In genomic region chr1:181022265-181022664, GRCm38 (mm10) we compare ENCODE assay signal across 10 mouse cellular contexts. TPM values are rescaled to one million over a fixed set of nuclear protein-coding genes. Genes with fewer than 3 reads are reported as not detected.
DNase-seq lines count a peak whose midpoint lies in the region; ATAC-seq and TF ChIP-seq lines count a peak whose summit lies in the region.
"Had no signal": no experiment of that assay in that cellular context is flagged by ENCODE, and none has a peak within 500 bp of the region (broad histone marks: within the 10 kb centered on the region; RNA-seq: fewer than 3 reads in every experiment).

No protein-coding gene starts in this region.

- H3K4me1 ChIP-seq in hindbrain, embryonic 10.5 days (replicated peaks): peaks cover 4% of the 10 kb centered on the region
- no peaks in the 10 kb centered on the region for H3K4me1 ChIP-seq in hindbrain, embryonic 14.5 days (replicated peaks; ENCODE audit: control insufficient read depth, insufficient read depth, low read length)
- no peaks in the 10 kb centered on the region for H3K4me1 ChIP-seq in cortical plate, adult 2 months (ENCODE audit: control insufficient read depth, insufficient read depth, low read length)

- peak; percentile 36 for DNase-seq in hindbrain, embryonic 10.5 days (ENCODE audit: low spot score)
- DNase-seq in hindbrain, embryonic 14.5 days (ENCODE audit: low spot score): no peak
- peak; percentile 57 for DNase-seq in WW6 (ENCODE audit: low read depth, low spot score)
- DNase-seq in induced T-regulatory cell, adult 2 months (ENCODE audit: low read depth): peak; percentile 94
- DNase-seq in left cerebral cortex, adult 11 months (ENCODE audit: low spot score): peak; percentile 33
- DNase-seq in testis, postnatal 10 days (ENCODE audit: low spot score): peak; percentile 72

- peak; percentile 54 for TF ChIP-seq CTCF in cortical plate, adult 2 months (IDR thresholded peaks at IDR 0.05; ENCODE audit: extremely low read depth, insufficient read depth, low read length)

- H3K4me3 ChIP-seq in hindbrain, embryonic 10.5 days: no peak overlapping the region
- H3K4me3 ChIP-seq in hindbrain, embryonic 14.5 days (replicated peaks; ENCODE audit: low read length): no peak overlapping the region
- no peak overlapping the region for H3K4me3 ChIP-seq in cortical plate, adult 2 months (ENCODE audit: insufficient read depth, low read length)
- H3K4me3 ChIP-seq: embryonic facial prominence, embryonic 13.5 days had no signal

- H3K4me2 ChIP-seq in hindbrain, embryonic 14.5 days (replicated peaks): no peak overlapping the region
- H3K4me2 ChIP-seq: embryonic facial prominence, embryonic 13.5 days had no signal

- ATAC-seq in hindbrain, embryonic 14.5 days (ENCODE audit: low FRiP score): no peak
- ATAC-seq in megakaryocyte, adult 5-6 weeks (ENCODE audit: poor library complexity, severe bottlenecking): peak; percentile 96

- no peaks in the 10 kb centered on the region for H3K9me3 ChIP-seq in hindbrain, embryonic 10.5 days
- no peaks in the 10 kb centered on the region for H3K9me3 ChIP-seq in hindbrain, embryonic 14.5 days (ENCODE audit: control insufficient read depth, low read length)
- H3K9me3 ChIP-seq: embryonic facial prominence, embryonic 13.5 days had no signal

- no peaks in the 10 kb centered on the region for H3K36me3 ChIP-seq in hindbrain, embryonic 10.5 days
- no peaks in the 10 kb centered on the region for H3K36me3 ChIP-seq in hindbrain, embryonic 14.5 days (replicated peaks; ENCODE audit: control insufficient read depth, insufficient read depth)
- H3K36me3 ChIP-seq: embryonic facial prominence, embryonic 13.5 days had no signal

- H3K9ac ChIP-seq in hindbrain, embryonic 14.5 days: no peak overlapping the region
- H3K9ac ChIP-seq: embryonic facial prominence, embryonic 13.5 days had no signal

- 31% methylated on average over 1 of the region's 1 CpGs for WGBS in hindbrain, embryonic 10.5 days
- WGBS in hindbrain, embryonic 14.5 days: 35% methylated on average over 1 of the region's 1 CpGs

- no peak for TF ChIP-seq POLR2A in cortical plate, adult 2 months (IDR thresholded peaks at IDR 0.05; ENCODE audit: extremely low read depth, insufficient read depth, low read length)

- no peak overlapping the region for H3K27ac ChIP-seq in hindbrain, embryonic 10.5 days
- no peak overlapping the region for H3K27ac ChIP-seq in hindbrain, embryonic 14.5 days
- H3K27ac ChIP-seq in cortical plate, adult 2 months (ENCODE audit: insufficient read depth, low read length): no peak overlapping the region
- H3K27ac ChIP-seq: embryonic facial prominence, embryonic 13.5 days had no signal

- H3K27me3 ChIP-seq in hindbrain, embryonic 10.5 days (ENCODE audit: insufficient read depth, poor library complexity, severe bottlenecking): peaks cover 11% of the 10 kb centered on the region; the same call in 1 of the 2 replicates
- no peaks in the 10 kb centered on the region for H3K27me3 ChIP-seq in hindbrain, embryonic 14.5 days (ENCODE audit: control insufficient read depth, insufficient read depth, low read length)

RNA-seq across cellular contexts. Expression of gene Ephx1, which starts 1.6 kb away (rescaled TPM):
- 0.86 and 1.5 TPM in 2 replicates for polyA plus RNA-seq in hindbrain, embryonic 10.5 days (2016; fragmentation: Nextera tagmentation; extraction: Ambion mirVana)
- polyA plus RNA-seq in hindbrain, embryonic 14.5 days (2014; fragmentation: Nextera tagmentation; extraction: Ambion mirVana): 8.7 and 10.3 TPM in 2 replicates
- 30.5 and 37.7 TPM in 2 replicates for polyA plus RNA-seq in cortical plate, adult 2 months (2012; rRNA removed)
- total RNA-seq in megakaryocyte, adult 5-6 weeks (2015): 1.3 and 2.4 TPM in 2 replicates
- total RNA-seq in megakaryocyte, adult 5-6 weeks (2017): 1.3 and 2.1 TPM in 2 replicates

RNA-seq across cellular contexts. Expression of gene 9130409I23Rik, which starts 28.8 kb away (rescaled TPM):
- polyA plus RNA-seq in hindbrain, embryonic 10.5 days (2016; fragmentation: Nextera tagmentation; extraction: Ambion mirVana): not detected in 2 replicates
- polyA plus RNA-seq in hindbrain, embryonic 14.5 days (2014; fragmentation: Nextera tagmentation; extraction: Ambion mirVana): not detected in 2 replicates
- not detected in 2 replicates for polyA plus RNA-seq in cortical plate, adult 2 months (2012; rRNA removed)
- total RNA-seq in megakaryocyte, adult 5-6 weeks (2015): not detected in 2 replicates
- total RNA-seq in megakaryocyte, adult 5-6 weeks (2017): not detected in 2 replicates
- polyA plus RNA-seq: embryonic facial prominence, embryonic 13.5 days; neural tube, embryonic 14.5 days had no signal
